Mouse (Mus musculus) right cerebral cortex, adult 18-20 months (tissue): ENCODE measurements around the gene Dna2.
A peak's percentile ranks its signal among the peaks of the same experiment; 100 is the strongest.

ENCODE experiments used
- DNase-seq: peaks from one replicate; pipeline ENCODE4 v3.0.0; 2022; ENCODE audit warnings: mixed read lengths

The Dna2 gene

GRCm38 (mm10) chr10:62984072-62984471, 37.2 kb downstream of the Dna2 start:
- DNase-seq: no peak

GRCm38 (mm10) chr10:62984495-62984894, 37.7 kb downstream of the Dna2 start:
- DNase-seq: no peak

DNA sequence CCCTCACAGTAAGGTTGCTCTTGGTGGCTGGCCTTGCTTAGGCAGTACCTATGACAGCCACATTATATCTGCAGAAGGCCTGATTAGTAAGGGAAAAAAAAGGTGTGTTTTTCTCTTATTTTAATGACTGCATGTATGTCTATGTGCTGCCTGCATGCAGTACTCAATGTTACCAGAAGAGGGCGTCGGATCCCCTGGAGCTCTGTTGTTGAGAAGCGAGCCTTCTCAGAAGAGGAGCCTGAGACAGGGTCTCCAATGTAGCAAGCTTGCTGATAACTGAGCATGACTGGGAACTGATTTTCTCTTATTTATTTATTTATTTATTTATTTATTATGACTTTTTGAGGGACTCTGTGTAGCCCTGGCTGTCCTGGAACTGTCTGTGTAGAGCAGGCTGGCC, 40.5 kb downstream of the Dna2 start:
- no peak for DNase-seq

DNA sequence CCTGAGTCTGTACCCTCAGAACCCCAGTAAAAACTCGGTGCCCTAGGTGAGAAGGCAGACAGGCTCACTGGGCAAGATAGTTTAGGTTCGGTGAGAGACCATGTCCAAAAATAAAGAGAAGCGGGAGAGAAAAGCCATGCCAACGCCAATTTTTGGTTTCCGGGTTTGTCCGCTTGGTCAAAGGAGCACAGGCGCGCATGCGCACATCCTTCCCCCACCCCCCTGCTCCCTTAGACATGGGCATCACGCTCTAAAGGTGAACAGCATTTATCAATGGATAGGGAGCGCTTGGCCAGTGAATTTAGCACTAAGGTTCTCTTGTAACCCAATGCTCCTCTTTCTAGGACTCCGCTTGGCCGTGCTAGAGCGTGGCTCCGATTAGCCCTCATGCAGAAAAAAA, 43.8 kb downstream of the Dna2 start:
- no peak for DNase-seq

DNA sequence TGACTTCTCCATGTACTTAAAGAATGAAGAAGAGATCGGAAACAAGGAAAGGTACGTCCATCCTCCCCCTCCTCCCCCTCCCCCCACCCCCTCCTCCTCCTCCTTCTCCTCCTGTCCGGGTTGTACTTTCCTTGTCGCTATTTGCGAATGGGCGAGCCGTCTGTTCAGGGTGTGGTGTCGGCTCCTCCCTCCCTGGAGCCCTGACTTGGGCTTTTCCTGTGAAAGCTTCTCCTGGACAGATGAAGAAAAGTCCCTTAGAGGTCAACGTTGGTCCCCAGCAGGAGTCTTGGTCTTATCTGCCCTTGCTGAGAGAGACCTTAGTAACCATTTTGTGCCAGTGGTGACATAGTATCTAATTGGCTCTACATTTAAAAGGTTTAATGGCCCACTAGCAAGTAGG, 47.2 kb downstream of the Dna2 start:
- no peak for DNase-seq

GRCm38 (mm10) chr10:63000584-63000983, 53.8 kb downstream of the Dna2 start:
- DNase-seq: peak; percentile 32

GRCm38 (mm10) chr10:63003252-63003651, 56.4 kb downstream of the Dna2 start:
- no peak for DNase-seq

DNA sequence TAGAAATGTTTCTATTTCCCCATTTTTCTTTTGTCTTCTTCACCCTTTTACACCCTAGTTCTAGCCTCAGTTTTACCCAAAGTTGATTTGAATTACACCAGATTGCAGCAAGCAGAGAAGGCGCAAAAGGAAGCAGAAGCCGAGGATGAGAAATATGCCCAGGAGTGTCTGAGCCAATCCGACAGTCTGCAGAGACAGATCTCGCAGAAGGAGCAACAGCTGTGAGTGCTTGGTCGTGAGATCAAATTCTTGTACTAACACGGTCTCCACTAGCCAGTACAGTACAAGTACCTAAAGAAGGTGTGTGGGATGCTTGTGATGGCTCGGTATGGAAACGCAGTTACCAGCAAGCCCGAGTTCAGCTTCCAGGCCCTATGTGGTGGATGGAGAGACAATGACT, 57.7 kb downstream of the Dna2 start:
- DNase-seq: no peak

GRCm38 (mm10) chr10:63008193-63008592, 61.4 kb downstream of the Dna2 start:
- DNase-seq: no peak

GRCm38 (mm10) chr10:63010268-63010667, 63.4 kb downstream of the Dna2 start:
- DNase-seq: no peak

GRCm38 (mm10) chr10:63011556-63011955, 64.7 kb downstream of the Dna2 start:
- DNase-seq: no peak

GRCm38 (mm10) chr10:63013476-63013875, 66.7 kb downstream of the Dna2 start:
- DNase-seq: no peak

DNA sequence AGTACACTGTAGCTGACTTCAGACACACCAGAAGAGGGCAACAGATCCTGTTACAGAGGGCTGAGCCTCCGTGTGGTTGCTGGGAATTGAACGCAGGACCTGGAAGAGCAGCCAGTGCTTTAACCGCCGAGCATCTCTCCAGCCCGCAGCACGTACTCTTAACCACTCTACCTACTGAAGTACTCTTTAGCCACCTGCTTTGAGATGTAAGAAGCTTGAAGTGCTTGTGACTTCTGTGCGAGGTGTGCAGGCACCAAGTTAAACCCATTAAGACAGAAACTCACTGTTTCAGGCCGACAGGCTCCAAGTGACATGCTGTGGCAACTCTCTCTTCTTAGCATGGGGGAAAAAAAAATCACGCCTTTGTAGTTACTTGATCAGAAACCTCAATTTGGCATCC, 67.3 kb downstream of the Dna2 start:
- DNase-seq: no peak

- no peak for DNase-seq
Observed at GRCm38 (mm10) chr10:63019304-63019703, 72.5 kb downstream of the Dna2 start.

GRCm38 (mm10) chr10:63021702-63022101, 74.9 kb downstream of the Dna2 start:
- no peak for DNase-seq

- DNase-seq: no peak
Observed at GRCm38 (mm10) chr10:63022541-63023120, 75.8 kb downstream of the Dna2 start.

DNA sequence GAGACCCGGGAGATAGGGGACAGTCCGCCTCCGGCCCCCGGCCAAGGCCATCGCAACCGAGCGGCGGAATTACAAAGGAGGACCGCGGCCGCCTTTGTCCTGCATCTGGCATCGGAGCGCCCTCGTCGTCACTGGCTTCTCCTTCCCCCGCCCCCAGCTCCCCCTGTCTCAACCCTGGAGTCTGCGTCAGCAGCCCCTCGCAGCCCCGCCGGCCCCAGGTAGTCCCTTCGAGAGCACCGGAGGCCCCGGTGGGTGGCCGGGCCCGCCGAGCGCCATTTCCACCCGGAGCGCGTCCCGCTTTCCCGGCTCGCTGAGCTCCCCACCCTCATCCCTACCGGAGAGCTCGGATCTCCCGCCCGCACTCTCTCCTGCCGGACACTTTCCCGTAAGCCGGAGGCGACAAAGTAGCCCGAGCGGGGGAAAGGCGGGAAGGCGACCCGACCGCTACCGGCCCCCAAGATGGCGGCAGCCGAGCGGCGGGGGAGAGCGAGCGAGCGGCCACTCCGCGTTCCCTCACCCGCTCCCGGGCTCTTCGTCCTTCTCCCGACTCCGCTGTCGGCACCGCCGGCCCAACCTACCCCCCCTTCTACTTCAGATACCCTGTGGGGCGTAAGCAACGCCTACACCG, 76.4 kb downstream of the Dna2 start:
- DNase-seq: peak; percentile 59
